Mouse (Mus musculus) left cerebral cortex, adult 18-20 months (tissue): ENCODE results near the gene Flcn. TPM values are rescaled to one million over a fixed set of nuclear protein-coding genes. Genes with fewer than 3 reads are reported as not detected.

Experiments used
- DNase-seq, 2 experiments: peaks; one replicate each; pipeline ENCODE4 v3.0.0; 2021 to 2022; ENCODE audit warnings: low spot score in 2 of 2, mixed read lengths in 1 of 2
- total RNA-seq, 2 experiments: library from RNA; stranded (reverse); gene quantifications; 2 replicates each; pipeline ENCODE4 v1.2.3; 2021

Flcn gene
- total RNA-seq, 2 experiments from 2014 or later, result 44.2 to 50.1 TPM

- no peak for DNase-seq
Measured at GRCm38 (mm10) chr11:59772902-59773301, 36.9 kb downstream of the Flcn start.

- DNase-seq, result no peak
Measured at GRCm38 (mm10) chr11:59772291-59772690, 37.5 kb downstream of the Flcn start.

- no peak for DNase-seq
Measured at GRCm38 (mm10) chr11:59770753-59771152, 39.1 kb downstream of the Flcn start.

- no peak for DNase-seq
Measured at GRCm38 (mm10) chr11:59769738-59770137, 40.1 kb downstream of the Flcn start.

- DNase-seq, result no peak
Measured at GRCm38 (mm10) chr11:59769307-59769706, 40.5 kb downstream of the Flcn start.

GRCm38 (mm10) chr11:59760796-59761195, 49.0 kb downstream of the Flcn start:
- DNase-seq, result no peak

- no peak for DNase-seq
Measured at GRCm38 (mm10) chr11:59759626-59760025, 50.2 kb downstream of the Flcn start.

- DNase-seq, result peak; percentile 25 to 38
Measured at GRCm38 (mm10) chr11:59759178-59759577, 50.6 kb downstream of the Flcn start.

- DNase-seq, result no peak
Measured at GRCm38 (mm10) chr11:59758191-59758985, 51.4 kb downstream of the Flcn start.

GRCm38 (mm10) chr11:59756351-59756750, 53.5 kb downstream of the Flcn start:
- no peak for DNase-seq

GRCm38 (mm10) chr11:59754504-59754903, 55.3 kb downstream of the Flcn start:
- no peak for DNase-seq

- DNase-seq, result no peak
Measured at GRCm38 (mm10) chr11:59749050-59749449, 60.8 kb downstream of the Flcn start.

- DNase-seq, result peak; percentile 48 to 56
Measured at GRCm38 (mm10) chr11:59746614-59747013, 63.2 kb downstream of the Flcn start.

GRCm38 (mm10) chr11:59745851-59746250, 64.0 kb downstream of the Flcn start:
- DNase-seq, result no peak

GRCm38 (mm10) chr11:59744374-59744773, 65.4 kb downstream of the Flcn start:
- DNase-seq, result no peak

GRCm38 (mm10) chr11:59743712-59744111, 66.1 kb downstream of the Flcn start:
- no peak for DNase-seq

- no peak for DNase-seq
Measured at GRCm38 (mm10) chr11:59743307-59743706, 66.5 kb downstream of the Flcn start.

- DNase-seq, result no peak
Measured at GRCm38 (mm10) chr11:59741915-59742314, 67.9 kb downstream of the Flcn start.

Other genes starting within 250 kb of the Flcn start
- not detected for gene Olfr222, start 233.8 kb downstream of the Flcn start, total RNA-seq
- gene Olfr223, start 216.7 kb downstream of the Flcn start, total RNA-seq, result not detected
- gene Mprip, start 148.7 kb downstream of the Flcn start, total RNA-seq, result 100 to 1,000 TPM; 279 to 287 TPM
- 1 to 10 TPM in 1 of 2 experiments, under 1 TPM in 1; 0.60 to 1.1 TPM for gene Pld6, start 22.4 kb downstream of the Flcn start, total RNA-seq
- 10 to 100 TPM; 49.6 to 51.7 TPM for gene Nt5m, start 29.4 kb upstream of the Flcn start, total RNA-seq
- 10 to 100 TPM; 70.7 to 71.1 TPM for gene Cops3, start 29.8 kb upstream of the Flcn start, total RNA-seq
- gene Med9, start 138.2 kb upstream of the Flcn start, total RNA-seq, result 10 to 100 TPM; 41.8 to 46.7 TPM
- 10 to 100 TPM in 1 of 2 experiments, 1 to 10 TPM in 1; 7.7 to 13.2 TPM for gene Rasd1, start 154.9 kb upstream of the Flcn start, total RNA-seq
- 1 to 10 TPM; 6.3 to 8.0 TPM for gene Pemt, start 236.5 kb upstream of the Flcn start, total RNA-seq